Mouse (Mus musculus): ENCODE data around the gene Adcy2. TPM values are rescaled to one million over a fixed set of nuclear protein-coding genes. Genes with fewer than 3 reads are reported as not detected.

Gene Adcy2
- polyA plus RNA-seq, 1 experiment from 2014 or later, result 7.5 TPM

DNA sequence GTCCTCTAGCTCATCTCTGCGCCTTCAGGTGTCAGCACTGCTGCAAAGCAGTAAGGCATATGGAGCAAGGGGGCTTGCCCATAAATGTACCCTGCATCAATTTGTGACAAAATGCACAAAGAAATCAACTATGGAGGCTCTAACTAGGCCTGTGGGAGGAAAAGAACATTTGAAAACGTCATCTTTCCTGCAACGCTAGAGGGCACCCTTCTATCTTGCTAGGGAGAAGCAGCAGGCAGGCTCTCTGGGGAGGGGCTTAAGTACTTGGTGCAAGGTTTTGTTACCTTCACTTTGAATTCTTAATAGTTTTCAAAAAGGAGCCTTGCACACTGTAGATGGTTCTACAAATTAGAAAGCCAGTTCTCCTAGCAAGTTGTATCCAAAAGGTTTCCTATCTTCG is 2.8 kb upstream of the Adcy2 start:
- Histone ChIP-seq H3K9me3 (no peaks in the 10 kb centered on the region), H3K36me3 (no peaks in the 10 kb centered on the region), H3K4me1 (peaks cover 17% of the 10 kb centered on the region), H3K9ac (no peak overlapping the region), H3K4me3 (no peak overlapping the region), H3K27ac (no peak overlapping the region), H3K4me2 (no peak overlapping the region), H3K27me3 (peaks cover 9% of the 10 kb centered on the region)
- WGBS, result 22% methylated on average over 4 of the region's 4 CpGs
- ATAC-seq (ENCODE audit: insufficient number of reproducible peaks, low FRiP score, low TSS enrichment, low read depth), result no peak

DNA sequence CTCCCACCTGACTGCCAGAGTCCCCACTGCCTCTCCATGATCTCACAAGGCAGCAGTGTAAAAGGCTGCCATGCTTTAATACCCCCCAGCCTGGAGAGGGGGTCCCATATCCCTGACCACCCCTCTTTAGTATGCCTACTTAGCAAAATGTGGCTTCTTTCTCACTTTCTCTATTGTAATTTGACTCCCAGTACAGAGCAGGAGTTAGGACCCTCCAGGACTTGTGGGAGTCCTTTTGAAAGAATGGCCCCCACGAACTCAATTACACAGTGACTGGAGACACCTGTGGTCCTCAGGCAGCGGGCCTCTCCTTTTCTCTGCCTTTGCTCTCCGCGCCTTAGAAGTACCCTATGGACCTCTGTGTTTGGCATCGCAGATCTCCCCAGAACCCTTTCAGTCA is 485 bp upstream of the Adcy2 start:
- Histone ChIP-seq H3K4me1 (peaks cover 22% of the 10 kb centered on the region), H3K9ac (no peak overlapping the region), H3K4me2 (peak overlapping the region; percentile 89), H3K27me3 (peaks cover 9% of the 10 kb centered on the region), H3K9me3 (no peaks in the 10 kb centered on the region), H3K36me3 (no peaks in the 10 kb centered on the region), H3K4me3 (peak overlapping the region; percentile 69), H3K27ac (no peak overlapping the region)
- no peak for ATAC-seq (ENCODE audit: insufficient number of reproducible peaks, low FRiP score, low TSS enrichment, low read depth)
- 38% methylated on average over 5 of the region's 5 CpGs for WGBS

DNA sequence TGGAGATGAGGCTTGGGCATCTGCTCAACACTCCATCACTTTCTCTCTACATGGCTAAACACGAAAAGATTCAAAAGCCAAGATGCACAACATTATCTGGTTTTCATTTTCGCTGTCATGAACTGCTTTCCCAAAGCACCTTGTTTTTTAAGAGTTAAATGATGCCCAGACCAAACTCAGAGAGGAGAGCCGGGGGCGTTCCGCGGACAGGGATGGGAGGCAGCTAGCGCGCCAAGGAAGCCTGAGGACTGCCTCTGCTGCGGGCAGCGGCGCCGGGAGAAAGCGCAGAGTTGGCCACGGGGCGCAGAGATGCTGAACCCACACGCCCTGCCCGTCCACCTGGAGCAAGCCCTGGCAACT is 803 bp downstream of the Adcy2 start:
- Histone ChIP-seq H3K27ac (peak overlapping the region; percentile 75), H3K4me2 (peak overlapping the region; percentile 89), H3K36me3 (no peaks in the 10 kb centered on the region), H3K4me1 (peaks cover 22% of the 10 kb centered on the region), H3K4me3 (peak overlapping the region; percentile 69), H3K27me3 (peaks cover 9% of the 10 kb centered on the region), H3K9me3 (no peaks in the 10 kb centered on the region), H3K9ac (peak overlapping the region; percentile 56)
- no peak for ATAC-seq (ENCODE audit: insufficient number of reproducible peaks, low FRiP score, low TSS enrichment, low read depth)
- WGBS, result under 1% methylated on average over 17 of the region's 17 CpGs

DNA sequence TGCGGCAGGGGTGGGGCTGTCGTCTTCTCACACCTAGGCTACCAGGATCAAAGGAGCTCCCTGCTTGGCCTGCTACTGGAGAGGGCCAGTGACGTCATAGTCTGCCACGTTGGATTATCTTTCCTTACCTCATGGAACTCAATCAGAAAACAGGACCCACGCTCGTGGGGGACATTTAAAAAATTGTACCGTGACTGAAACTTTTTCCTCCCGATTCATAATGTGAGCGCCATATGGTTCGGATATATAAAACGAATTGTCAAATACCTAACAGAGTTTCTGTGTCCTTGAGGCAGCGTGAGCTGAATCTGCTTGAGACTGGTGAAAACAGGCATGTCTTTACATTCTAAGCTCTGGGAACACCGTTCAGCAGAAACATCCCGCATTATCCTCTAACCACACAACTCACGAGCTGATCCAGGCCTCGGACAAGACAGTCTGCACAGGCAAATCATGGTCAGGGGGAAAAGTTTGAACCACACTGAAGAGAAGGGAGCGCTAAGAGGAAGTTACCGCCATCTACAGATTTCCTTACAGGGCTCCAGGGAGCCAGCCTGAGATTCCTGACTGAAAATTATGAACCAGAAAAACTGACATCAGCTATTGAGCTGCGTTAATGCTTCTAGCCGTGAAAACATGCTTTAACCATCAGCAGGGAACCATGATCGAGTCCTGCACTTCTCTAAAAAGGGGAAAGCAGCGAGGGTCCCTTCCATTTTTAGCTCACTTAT is 1.4 kb downstream of the Adcy2 start:
- WGBS, result 3% methylated on average over 22 of the region's 22 CpGs
- no peaks in the 10 kb centered on the region for H3K36me3 ChIP-seq
- peak overlapping the region; percentile 69 for H3K4me3 ChIP-seq
- peaks cover 9% of the 10 kb centered on the region for H3K27me3 ChIP-seq
- H3K9me3 ChIP-seq, result no peaks in the 10 kb centered on the region
- H3K4me2 ChIP-seq, result peak overlapping the region; percentile 89
- no peak for ATAC-seq (ENCODE audit: insufficient number of reproducible peaks, low FRiP score, low TSS enrichment, low read depth)
- H3K27ac ChIP-seq, result peak overlapping the region; percentile 75
- no peak overlapping the region for H3K9ac ChIP-seq
- H3K4me1 ChIP-seq, result peaks cover 22% of the 10 kb centered on the region

DNA sequence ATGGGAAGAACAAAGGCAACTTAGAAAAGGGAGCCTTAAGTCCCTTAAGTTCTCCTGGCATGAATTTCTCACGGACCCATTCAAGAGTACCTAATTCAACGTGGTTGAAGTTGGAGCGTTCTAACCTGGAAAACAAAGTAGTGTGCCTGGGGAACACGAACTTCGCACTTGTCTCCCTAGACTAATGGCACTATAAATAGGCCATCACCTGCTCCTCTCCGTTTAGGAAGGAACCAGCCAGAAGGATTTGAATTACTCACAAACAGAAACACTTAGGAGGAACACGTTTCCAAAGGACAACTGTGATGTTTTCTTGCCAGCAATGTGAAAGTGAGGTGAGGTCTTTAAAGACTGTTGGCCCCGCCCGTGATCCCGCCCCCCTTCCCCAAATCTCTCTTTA is 2.0 kb downstream of the Adcy2 start:
- ATAC-seq (ENCODE audit: insufficient number of reproducible peaks, low FRiP score, low TSS enrichment, low read depth), result no peak
- Histone ChIP-seq H3K27ac (no peak overlapping the region; the same call in 1 of the 2 replicates), H3K9ac (no peak overlapping the region), H3K4me3 (peak overlapping the region; percentile 69), H3K9me3 (no peaks in the 10 kb centered on the region), H3K4me1 (peaks cover 22% of the 10 kb centered on the region), H3K27me3 (peaks cover 9% of the 10 kb centered on the region), H3K36me3 (no peaks in the 10 kb centered on the region), H3K4me2 (peak overlapping the region; percentile 89)
- WGBS, result 16% methylated on average over 10 of the region's 10 CpGs

DNA sequence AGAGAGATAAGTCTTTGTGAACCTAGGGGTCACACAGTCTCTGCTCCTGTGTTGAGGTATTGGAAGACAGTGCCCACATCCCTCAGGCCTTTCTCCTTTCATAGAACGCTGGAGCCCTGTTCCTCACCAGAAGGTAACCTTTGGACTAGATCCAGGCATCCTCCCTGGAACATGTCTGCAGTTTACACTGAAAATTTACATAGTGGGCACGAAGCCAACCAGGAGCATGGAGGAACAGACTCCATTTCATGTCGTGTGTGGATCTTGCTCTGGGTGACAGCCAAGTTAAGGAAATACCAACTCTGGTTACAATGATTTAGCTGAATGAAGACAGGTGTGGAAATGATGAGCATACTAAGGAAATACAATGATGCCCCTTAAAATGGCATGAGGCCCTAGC is 2.7 kb downstream of the Adcy2 start:
- 31% methylated on average over 3 of the region's 3 CpGs for WGBS
- ATAC-seq (ENCODE audit: insufficient number of reproducible peaks, low FRiP score, low TSS enrichment, low read depth), result no peak
- no peak overlapping the region for H3K4me2 ChIP-seq
- peaks cover 9% of the 10 kb centered on the region for H3K27me3 ChIP-seq
- H3K9me3 ChIP-seq, result no peaks in the 10 kb centered on the region
- H3K4me3 ChIP-seq, result no peak overlapping the region
- no peak overlapping the region for H3K9ac ChIP-seq
- no peak overlapping the region for H3K27ac ChIP-seq
- peaks cover 22% of the 10 kb centered on the region for H3K4me1 ChIP-seq
- H3K36me3 ChIP-seq, result no peaks in the 10 kb centered on the region

DNA sequence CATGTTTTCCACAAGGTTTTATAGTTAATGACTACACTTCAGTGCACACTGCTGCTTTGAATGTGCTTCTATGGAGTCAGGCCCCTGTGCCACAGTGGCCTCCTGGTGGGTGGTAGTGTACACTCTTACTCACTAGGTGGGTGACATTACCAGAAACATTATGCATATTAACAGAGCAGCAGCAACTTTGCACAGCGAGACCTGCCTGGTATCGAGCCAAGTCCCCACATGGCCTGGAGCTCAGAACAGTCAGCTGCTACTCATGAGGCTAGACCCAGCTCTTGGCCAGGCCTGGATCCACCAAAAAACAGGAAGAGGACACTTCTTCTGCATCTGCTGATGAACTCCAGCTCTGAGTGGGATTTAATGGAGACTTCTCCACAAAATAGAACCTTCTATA is 13.6 kb downstream of the Adcy2 start:
- no peak for ATAC-seq (ENCODE audit: insufficient number of reproducible peaks, low FRiP score, low TSS enrichment, low read depth)
- Histone ChIP-seq H3K4me1 (peaks cover 11% of the 10 kb centered on the region), H3K9me3 (no peaks in the 10 kb centered on the region), H3K4me2 (no peak overlapping the region), H3K36me3 (no peaks in the 10 kb centered on the region), H3K9ac (no peak overlapping the region), H3K27me3 (no peaks in the 10 kb centered on the region), H3K27ac (no peak overlapping the region), H3K4me3 (no peak overlapping the region)
- 42% methylated on average over 2 of the region's 2 CpGs for WGBS

DNA sequence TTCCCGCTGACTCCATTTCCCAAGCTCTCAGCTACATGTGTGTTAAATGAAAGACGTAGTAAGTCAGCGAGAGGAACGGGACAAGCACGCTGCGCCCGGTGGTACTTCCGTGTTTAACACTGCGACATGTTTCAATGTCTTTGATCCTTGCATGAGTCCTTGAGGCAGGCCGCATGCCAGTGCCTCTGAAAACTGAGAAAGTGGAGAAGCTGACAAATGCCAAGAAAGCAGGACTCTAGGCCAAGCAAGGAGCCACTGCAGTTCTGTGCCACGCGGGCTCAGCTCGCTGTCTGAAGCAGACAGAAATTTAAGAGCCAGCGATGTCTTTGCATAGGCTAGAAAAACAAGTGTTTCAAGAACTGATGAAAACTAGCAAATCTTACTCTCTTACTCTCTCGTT is 15.3 kb downstream of the Adcy2 start:
- WGBS, result 53% methylated on average over 15 of the region's 15 CpGs

DNA sequence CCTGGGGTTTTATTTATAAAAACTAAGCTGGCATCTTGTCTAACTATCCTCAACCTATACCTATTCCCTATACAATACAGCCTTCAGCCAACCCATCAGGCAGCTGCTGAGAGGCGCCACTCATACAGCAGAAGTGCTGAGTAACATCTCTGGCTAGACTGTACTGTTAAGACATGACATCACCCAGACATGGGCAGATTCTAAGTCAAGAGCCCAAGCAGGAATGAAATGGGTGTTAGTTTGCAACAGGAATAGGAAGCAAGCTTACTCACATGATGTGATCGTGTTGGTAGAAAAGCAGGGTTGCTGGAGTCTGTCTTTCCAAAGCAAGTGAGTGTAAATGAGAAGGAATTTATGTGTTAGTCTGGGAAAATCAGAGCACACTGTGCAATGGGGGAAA is 18.3 kb downstream of the Adcy2 start:
- Histone ChIP-seq H3K27me3 (no peaks in the 10 kb centered on the region), H3K9ac (no peak overlapping the region), H3K4me2 (no peak overlapping the region), H3K4me3 (no peak overlapping the region), H3K9me3 (no peaks in the 10 kb centered on the region), H3K4me1 (peaks cover 11% of the 10 kb centered on the region), H3K27ac (no peak overlapping the region), H3K36me3 (no peaks in the 10 kb centered on the region)
- WGBS, result 75% methylated on average over 2 of the region's 2 CpGs
- ATAC-seq (ENCODE audit: insufficient number of reproducible peaks, low FRiP score, low TSS enrichment, low read depth), result no peak

More for the DNA sequence above, 15.3 kb downstream of the Adcy2 start:
- H3K27me3 ChIP-seq, result no peaks in the 10 kb centered on the region
- ATAC-seq (ENCODE audit: insufficient number of reproducible peaks, low FRiP score, low TSS enrichment, low read depth), result no peak
- no peaks in the 10 kb centered on the region for H3K9me3 ChIP-seq
- no peaks in the 10 kb centered on the region for H3K36me3 ChIP-seq
- H3K9ac ChIP-seq, result no peak overlapping the region
- peak overlapping the region; percentile 38 for H3K27ac ChIP-seq
- no peak overlapping the region; the same call in 1 of the 2 replicates for H3K4me3 ChIP-seq
- peaks cover 11% of the 10 kb centered on the region for H3K4me1 ChIP-seq
- peak overlapping the region; percentile 36 for H3K4me2 ChIP-seq

DNA sequence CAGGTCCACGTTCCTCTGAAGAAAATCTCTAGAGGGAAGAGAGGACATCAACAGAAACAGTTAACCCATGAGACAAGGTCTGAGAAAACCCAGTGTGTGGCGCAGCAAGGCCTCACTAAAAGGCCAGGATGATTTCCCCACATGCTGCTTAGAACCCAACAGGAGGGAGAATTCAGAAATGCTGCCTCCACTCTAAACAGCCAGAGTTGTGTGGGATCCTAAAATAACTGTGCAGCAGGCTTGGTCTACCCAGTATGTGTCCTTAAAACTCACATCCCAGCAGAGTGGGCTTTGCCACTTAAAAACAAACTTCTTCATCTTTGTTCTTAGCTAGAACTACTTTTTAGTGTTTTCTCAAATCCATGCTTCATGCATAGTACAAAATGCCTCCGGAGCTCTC is 26.2 kb downstream of the Adcy2 start:
- Histone ChIP-seq H3K4me3 (no peak overlapping the region), H3K4me1 (no peaks in the 10 kb centered on the region), H3K9ac (no peak overlapping the region), H3K9me3 (no peaks in the 10 kb centered on the region), H3K27me3 (no peaks in the 10 kb centered on the region), H3K4me2 (no peak overlapping the region), H3K27ac (no peak overlapping the region), H3K36me3 (no peaks in the 10 kb centered on the region)
- 39% methylated on average over 3 of the region's 3 CpGs for WGBS
- no peak for ATAC-seq (ENCODE audit: insufficient number of reproducible peaks, low FRiP score, low TSS enrichment, low read depth)

DNA sequence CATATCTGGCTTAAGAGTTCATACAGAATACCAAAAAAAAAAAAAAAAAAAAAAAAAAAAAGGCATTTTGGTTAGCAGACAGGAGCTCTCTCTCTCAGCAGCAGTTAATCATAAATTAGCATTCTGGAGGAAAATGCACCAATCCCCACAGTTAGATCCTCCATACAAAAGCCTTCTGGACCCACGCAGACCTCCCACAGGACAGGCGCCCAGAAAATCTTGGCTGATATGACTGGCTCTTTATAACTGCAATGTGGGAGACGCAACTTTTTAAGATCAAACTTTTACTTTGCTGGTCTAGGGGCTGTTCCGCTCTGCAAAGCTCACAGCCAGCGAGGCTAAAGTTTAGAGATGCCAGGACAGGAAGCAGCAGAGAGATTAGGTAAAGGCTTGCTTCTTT is 37.8 kb downstream of the Adcy2 start:
- Histone ChIP-seq H3K4me1 (no peaks in the 10 kb centered on the region), H3K4me2 (no peak overlapping the region), H3K9me3 (no peaks in the 10 kb centered on the region), H3K36me3 (no peaks in the 10 kb centered on the region), H3K27ac (no peak overlapping the region), H3K9ac (no peak overlapping the region), H3K27me3 (no peaks in the 10 kb centered on the region), H3K4me3 (no peak overlapping the region)
- WGBS, result 81% methylated on average over 5 of the region's 5 CpGs
- no peak for ATAC-seq (ENCODE audit: insufficient number of reproducible peaks, low FRiP score, low TSS enrichment, low read depth)

DNA sequence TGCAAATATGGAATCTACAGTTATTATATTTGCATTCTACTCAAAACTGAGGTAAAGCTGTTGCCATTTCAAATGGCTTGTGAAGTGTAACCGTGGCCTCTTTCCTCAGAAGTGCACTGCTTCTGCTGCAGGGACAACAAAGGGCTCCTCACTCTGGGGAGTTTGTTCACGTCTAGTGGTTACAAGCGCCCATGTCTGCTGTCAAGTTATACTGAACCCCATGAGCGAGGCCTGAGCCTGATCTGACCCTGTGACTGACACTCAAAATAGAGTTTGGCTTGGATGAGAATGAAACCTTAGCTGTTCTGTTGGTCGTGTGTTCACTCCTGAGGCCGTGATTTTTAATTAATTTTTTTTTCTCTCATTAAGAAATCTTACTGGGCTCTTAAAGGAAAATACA is 38.8 kb downstream of the Adcy2 start:
- Histone ChIP-seq H3K4me1 (no peaks in the 10 kb centered on the region), H3K36me3 (no peaks in the 10 kb centered on the region), H3K9me3 (no peaks in the 10 kb centered on the region), H3K9ac (no peak overlapping the region), H3K27me3 (no peaks in the 10 kb centered on the region), H3K27ac (no peak overlapping the region), H3K4me3 (no peak overlapping the region), H3K4me2 (no peak overlapping the region)
- WGBS, result 75% methylated on average over 6 of the region's 6 CpGs
- ATAC-seq (ENCODE audit: insufficient number of reproducible peaks, low FRiP score, low TSS enrichment, low read depth), result no peak

DNA sequence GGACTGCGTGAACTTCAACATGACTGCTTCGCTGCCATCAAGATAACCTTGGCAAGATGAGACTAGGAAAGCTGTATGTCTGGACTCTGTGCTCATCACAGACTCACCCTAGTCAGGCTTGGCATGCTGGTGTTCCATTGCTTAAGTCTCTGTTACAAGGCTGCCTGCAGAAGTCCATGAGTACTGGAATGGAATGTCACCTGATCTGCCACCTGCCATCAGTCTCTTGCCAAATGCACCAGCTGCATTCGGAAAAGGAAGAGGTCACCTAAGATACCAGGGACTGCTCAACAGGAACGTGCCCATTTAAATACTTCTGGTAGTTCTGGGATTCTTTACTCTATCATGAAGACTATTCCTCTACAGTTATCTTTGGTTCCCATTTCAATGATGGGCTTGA is 39.9 kb downstream of the Adcy2 start:
- no peak overlapping the region for H3K4me3 ChIP-seq
- H3K27me3 ChIP-seq, result no peaks in the 10 kb centered on the region
- ATAC-seq (ENCODE audit: insufficient number of reproducible peaks, low FRiP score, low TSS enrichment, low read depth), result no peak
- no peak overlapping the region for H3K27ac ChIP-seq
- no peak overlapping the region for H3K4me2 ChIP-seq
- H3K9ac ChIP-seq, result no peak overlapping the region
- no peaks in the 10 kb centered on the region for H3K9me3 ChIP-seq
- 83% methylated on average over 4 of the region's 4 CpGs for WGBS
- H3K36me3 ChIP-seq, result no peaks in the 10 kb centered on the region
- no peaks in the 10 kb centered on the region for H3K4me1 ChIP-seq

Measured in limb, embryonic 15.5 days (tissue).